13 mouse cellular contexts compared by ENCODE assay signal in genomic region chr14:18416319-18416718, GRCm38 (mm10).
DNase-seq lines count a peak whose midpoint lies in the region.
"Had no signal": no experiment of that assay in that cellular context is flagged by ENCODE, and none has a peak within 500 bp of the region (broad histone marks: within the 10 kb centered on the region; RNA-seq: fewer than 3 reads in every experiment).

No protein-coding gene starts in this region.

- peak; percentile 20 to 68 for DNase-seq in frontal cortex, postnatal 36 days (ENCODE audit: low spot score in 2 of 2)
- DNase-seq in frontal cortex, postnatal 14 days (ENCODE audit: low spot score in 2 of 2) = no peak
- DNase-seq in right cerebral cortex, adult 2 months (ENCODE audit: low spot score in 2 of 2) = peak; percentile 5 to 31
- no peak for DNase-seq in right cerebral cortex, postnatal 14 days
- DNase-seq in left cerebral cortex, postnatal 14 days (ENCODE audit: low spot score in 2 of 2) = peak; percentile 38 to 42
- DNase-seq in skeletal muscle tissue, adult 2 months (ENCODE audit: low read depth, low spot score) = peak; percentile 84
- no peak for DNase-seq in neural tube, embryonic 10.5 days (ENCODE audit: extremely low spot score, low spot score)
- no peak for DNase-seq in urinary bladder, adult 18-20 months (ENCODE audit: low spot score in 2 of 2)
- DNase-seq: B cell, adult 2 months; cerebellum, postnatal 25 days; heart, postnatal 14 days; kidney, adult 2 months; kidney, postnatal 4 days had no signal

- intact Hi-C loops in left cerebral cortex, postnatal 14 days (cut with DNase I) = no loop called here

Comparison
In these comparisons a context has a peak if more than half of its experiments do, and no peak if none do; other contexts are left out.
1. DNase-seq: peak in frontal cortex, postnatal 36 days (2 of 2), right cerebral cortex, adult 2 months (2 of 2), left cerebral cortex, postnatal 14 days (2 of 2) and skeletal muscle tissue, adult 2 months (single experiment); none in frontal cortex, postnatal 14 days (0 of 2), right cerebral cortex, postnatal 14 days (single experiment), neural tube, embryonic 10.5 days (single experiment) and urinary bladder, adult 18-20 months (0 of 2).